Mouse (Mus musculus) kidney, adult 2 months (tissue): ENCODE measurements around the gene Def6. TPM values are rescaled to one million over a fixed set of nuclear protein-coding genes. Genes with fewer than 3 reads are reported as not detected.
A peak's percentile ranks its signal among the peaks of the same experiment; 100 is the strongest.

ENCODE experiments used
- DNase-seq: peaks from one replicate; pipeline ENCODE4 v3.0.0; 2021
- H3K27ac ChIP-seq: fragments of 200-500 bp; 2 replicates; pipeline ENCODE4 v1.5.1; 2012; ENCODE audit warnings: low read depth, low read length, control low read depth, inconsistent platforms; ENCODE audit not compliant: insufficient read depth
- H3K27me3 ChIP-seq: fragments of 200-500 bp; replicated peaks from 2 replicates; pipeline ENCODE4 v1.6.1; 2012; ENCODE audit warnings: mild to moderate bottlenecking, moderate library complexity, low read length, inconsistent platforms; ENCODE audit not compliant: control insufficient read depth, insufficient read depth
- H3K36me3 ChIP-seq: fragments of 200-500 bp; 2 replicates; pipeline ENCODE4 v1.6.1; 2012; ENCODE audit warnings: mild to moderate bottlenecking, moderate library complexity, low read length, inconsistent platforms; ENCODE audit not compliant: control insufficient read depth, insufficient read depth
- H3K4me1 ChIP-seq: fragments of 200-500 bp; 2 replicates; pipeline ENCODE4 v1.6.1; 2011; ENCODE audit warnings: low read length; ENCODE audit not compliant: control insufficient read depth, insufficient read depth
- H3K4me3 ChIP-seq: fragments of 200-500 bp; 2 replicates; pipeline ENCODE4 v1.5.1; 2011; ENCODE audit warnings: mild to moderate bottlenecking, low read depth, low read length, control low read depth; ENCODE audit not compliant: insufficient read depth
- CTCF ChIP-seq: fragments of 200-500 bp; conservative IDR thresholded peaks from 2 replicates; pipeline ENCODE4 v1.5.1; 2011; ENCODE audit warnings: low read depth, mild to moderate bottlenecking, control low read depth, low read length, moderate library complexity, mixed read lengths; ENCODE audit not compliant: insufficient read depth, insufficient read length
- POLR2A ChIP-seq: fragments of 200-500 bp; IDR thresholded peaks from one replicate; pipeline ENCODE4 v1.6.1; 2011; ENCODE audit warnings: low read depth, low read length, control low read depth
- WGBS: fragments of 180-500 bp; shearing (Covaris S2); methylation state at CpG from one replicate; pipeline ENCODE4 v1.1.7; 2018; 5-methylcytosine and 5-hydroxymethylcytosine counted together
- polyA plus RNA-seq: library from polyadenylated mRNA; depleted of rRNA; stranded (reverse); fragments of >200 nt; gene quantifications from 2 replicates; pipeline ENCODE4 v1.2.3, GENCODE M21; 2012

The Def6 gene
- polyA plus RNA-seq, 1 experiment, result 7.5 TPM

DNA sequence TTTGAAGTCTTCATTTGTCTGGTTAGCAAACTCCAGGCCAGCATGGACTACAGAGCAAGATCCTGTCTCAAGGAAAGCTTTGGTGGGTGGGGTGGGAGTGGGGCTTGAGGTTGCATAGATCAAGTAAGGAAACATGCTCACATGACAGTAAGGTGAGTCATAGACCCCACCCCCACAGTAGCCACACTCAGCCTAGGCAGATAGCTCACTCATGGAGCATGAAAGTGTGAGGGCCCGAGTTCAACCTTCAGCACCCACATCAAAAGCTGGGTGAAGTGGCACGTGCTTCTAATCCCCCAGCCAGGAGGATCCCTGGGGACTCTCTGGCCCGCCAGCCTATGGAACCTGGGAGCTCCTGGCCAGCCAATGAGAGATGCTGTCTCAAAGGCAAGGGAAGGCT is 14.0 kb upstream of the Def6 start:
- Histone ChIP-seq H3K27me3 (no peaks in the 10 kb centered on the region), H3K4me1 (no peaks in the 10 kb centered on the region), H3K36me3 (no peaks in the 10 kb centered on the region), H3K27ac (no peak overlapping the region), H3K4me3 (no peak overlapping the region)
- no peak for TF ChIP-seq POLR2A
- no peak for TF ChIP-seq CTCF
- WGBS, result 88% methylated on average over 3 of the region's 3 CpGs
- DNase-seq, result no peak

DNA sequence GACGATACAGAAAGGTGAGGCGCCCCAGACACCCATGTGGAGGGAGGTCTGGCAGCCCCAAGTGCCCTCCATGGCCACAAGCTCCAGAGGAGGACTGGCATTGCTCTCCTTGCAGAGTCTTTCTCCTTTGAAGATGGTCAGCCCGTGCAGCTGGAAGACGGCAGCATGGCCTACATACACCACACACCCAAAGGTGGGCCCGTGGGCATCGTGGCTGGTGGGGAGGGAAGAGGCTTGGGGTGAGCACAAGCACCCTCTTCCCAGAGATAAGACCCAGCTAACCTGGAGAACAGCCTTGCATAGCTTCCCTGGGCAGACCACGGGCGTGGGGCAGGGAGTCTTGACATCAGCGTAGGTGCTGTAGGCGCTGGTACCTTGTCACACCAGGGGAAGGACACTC is 12.5 kb upstream of the Def6 start:
- TF ChIP-seq POLR2A (no peak), CTCF (no peak)

GRCm38 (mm10) chr17:28197646-28198045 is 9.9 kb upstream of the Def6 start:
- no peak overlapping the region for H3K4me3 ChIP-seq
- H3K36me3 ChIP-seq, result no peaks in the 10 kb centered on the region
- H3K27ac ChIP-seq, result no peak overlapping the region
- peak; percentile 21 for DNase-seq
- WGBS, result 60% methylated on average over 18 of the region's 18 CpGs
- TF ChIP-seq POLR2A (no peak), CTCF (no peak)
- no peaks in the 10 kb centered on the region for H3K4me1 ChIP-seq
- H3K27me3 ChIP-seq, result no peaks in the 10 kb centered on the region

More for the DNA sequence above, 12.5 kb upstream of the Def6 start:
- H3K27me3 ChIP-seq, result no peaks in the 10 kb centered on the region
- H3K27ac ChIP-seq, result no peak overlapping the region
- 97% methylated on average over 10 of the region's 10 CpGs for WGBS
- no peaks in the 10 kb centered on the region for H3K36me3 ChIP-seq
- no peak overlapping the region for H3K4me3 ChIP-seq
- no peaks in the 10 kb centered on the region for H3K4me1 ChIP-seq
- no peak for DNase-seq

DNA sequence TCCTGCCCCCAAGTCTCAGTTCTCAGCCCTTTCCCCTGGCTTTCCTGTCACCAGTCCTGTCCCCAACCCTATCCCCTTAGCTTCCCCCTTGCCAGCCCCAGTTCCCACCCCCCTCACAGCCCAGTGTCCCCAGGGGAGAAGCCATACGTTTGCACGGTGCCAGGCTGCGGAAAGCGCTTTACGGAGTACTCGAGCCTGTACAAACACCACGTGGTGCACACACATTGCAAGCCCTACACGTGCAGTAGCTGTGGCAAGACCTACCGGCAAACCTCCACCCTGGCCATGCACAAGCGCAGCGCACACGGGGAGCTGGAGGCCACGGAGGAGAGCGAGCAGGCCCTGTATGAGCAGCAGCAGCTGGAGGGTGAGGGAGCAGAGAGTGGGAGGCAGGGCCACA is 5.6 kb upstream of the Def6 start:
- no peak for TF ChIP-seq CTCF
- no peak for TF ChIP-seq POLR2A
- WGBS, result 85% methylated on average over 14 of the region's 14 CpGs
- no peaks in the 10 kb centered on the region for H3K27me3 ChIP-seq
- no peak overlapping the region for H3K27ac ChIP-seq
- no peaks in the 10 kb centered on the region for H3K36me3 ChIP-seq
- DNase-seq, result no peak
- H3K4me3 ChIP-seq, result no peak overlapping the region
- H3K4me1 ChIP-seq, result no peaks in the 10 kb centered on the region

- TF ChIP-seq CTCF (peak; percentile 89), POLR2A (no peak)
- WGBS, result 45% methylated on average over 14 of the region's 14 CpGs
- Histone ChIP-seq H3K4me3 (no peak overlapping the region), H3K4me1 (no peaks in the 10 kb centered on the region), H3K27ac (no peak overlapping the region), H3K36me3 (no peaks in the 10 kb centered on the region), H3K27me3 (no peaks in the 10 kb centered on the region)
- DNase-seq, result peak; percentile 50
Measured at GRCm38 (mm10) chr17:28204052-28204720, 3.4 kb upstream of the Def6 start.

DNA sequence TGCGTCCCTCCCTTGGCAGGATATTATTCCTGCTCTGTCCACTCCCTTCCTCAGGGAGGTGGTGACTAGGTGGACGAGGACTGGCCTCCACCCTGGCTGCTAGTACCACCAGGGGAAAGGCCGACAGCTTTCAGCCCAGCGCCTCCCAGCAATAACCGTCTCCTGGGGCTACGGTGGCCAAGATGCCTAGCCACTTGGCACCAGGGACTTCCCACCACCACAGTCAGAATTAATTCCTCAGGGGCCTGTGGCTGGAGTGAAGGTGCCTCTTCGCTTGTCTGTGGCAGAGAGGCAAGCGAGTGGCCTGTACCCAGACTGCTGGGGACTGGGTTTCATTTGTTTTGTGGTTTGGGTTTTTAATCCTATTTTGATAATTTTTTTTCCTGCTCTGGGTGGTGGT is 2.1 kb upstream of the Def6 start:
- TF ChIP-seq CTCF, result no peak
- no peak for TF ChIP-seq POLR2A
- WGBS, result 95% methylated on average over 8 of the region's 8 CpGs
- no peaks in the 10 kb centered on the region for H3K36me3 ChIP-seq
- H3K27me3 ChIP-seq, result no peaks in the 10 kb centered on the region
- no peak overlapping the region for H3K4me3 ChIP-seq
- H3K4me1 ChIP-seq, result no peaks in the 10 kb centered on the region
- DNase-seq, result no peak
- H3K27ac ChIP-seq, result no peak overlapping the region

- Histone ChIP-seq H3K36me3 (no peaks in the 10 kb centered on the region), H3K27ac (peak overlapping the region; percentile 43; the same call in 1 of the 2 replicates), H3K27me3 (no peaks in the 10 kb centered on the region), H3K4me1 (no peaks in the 10 kb centered on the region), H3K4me3 (no peak overlapping the region)
- TF ChIP-seq CTCF (no peak), POLR2A (no peak)
- DNase-seq, result no peak
- WGBS, result 67% methylated on average over 8 of the region's 8 CpGs
Measured at GRCm38 (mm10) chr17:28207092-28207491, 486 bp upstream of the Def6 start.
